Comparison of ENCODE assay signal across 11 mouse cellular contexts in genomic region chr1:76276148-76276547, GRCm38 (mm10).
A peak's percentile ranks its signal among the peaks of the same experiment; 100 is the strongest.
DNase-seq lines count a peak whose midpoint lies in the region; ATAC-seq and TF ChIP-seq lines count a peak whose summit lies in the region.
"Had no signal": no experiment of that assay in that cellular context is flagged by ENCODE, and none has a peak within 500 bp of the region (broad histone marks: within the 10 kb centered on the region; RNA-seq: fewer than 3 reads in every experiment).

No protein-coding gene starts in this region.

- H3K27ac ChIP-seq in forebrain, embryonic 16.5 days (ENCODE audit: low read length) = no peak overlapping the region
- H3K27ac ChIP-seq: hindbrain, embryonic 15.5 days; liver, embryonic 14.5 days had no signal

- no peak overlapping the region for H3K4me2 ChIP-seq in forebrain, embryonic 16.5 days (ENCODE audit: low read length)
- H3K4me2 ChIP-seq: hindbrain, embryonic 15.5 days had no signal

- H3K4me3 ChIP-seq in lung, adult 2 months (replicated peaks; ENCODE audit: extremely low read depth, low read depth, low read length) = no peak overlapping the region
- H3K4me3 ChIP-seq in forebrain, embryonic 16.5 days (replicated peaks; ENCODE audit: low read length) = no peak overlapping the region
- H3K4me3 ChIP-seq: hindbrain, embryonic 15.5 days had no signal

- H3K9ac ChIP-seq in forebrain, embryonic 16.5 days (replicated peaks; ENCODE audit: low read depth, low read length) = no peak overlapping the region
- H3K9ac ChIP-seq: hindbrain, embryonic 15.5 days; liver, embryonic 14.5 days had no signal

- no peak for TF ChIP-seq POLR2A in lung, adult 2 months (IDR thresholded peaks at IDR 0.05; ENCODE audit: borderline replicate concordance, extremely low read depth, low read depth, low read length)

- intact Hi-C loops in heart, postnatal 14 days (cut with DNase I) = no loop called here

- H3K36me3 ChIP-seq in forebrain, embryonic 16.5 days (ENCODE audit: control insufficient read depth, insufficient read depth) = no peaks in the 10 kb centered on the region
- H3K36me3 ChIP-seq: hindbrain, embryonic 15.5 days had no signal

- ATAC-seq in forebrain, embryonic 16.5 days = no peak
- ATAC-seq: Patski had no signal

- peak; percentile 3 to 18 for DNase-seq in lung, adult 18-20 months
- DNase-seq in lung, adult 2 months = no peak
- DNase-seq in fat pad, adult 2 months (ENCODE audit: extremely low read depth, low read depth, low spot score) = peak; percentile 11
- peak; percentile 53 to 58 for DNase-seq in heart, postnatal 14 days
- peak; percentile 52 for DNase-seq in ovary, adult 18-20 months (ENCODE audit: low spot score)
- no peak for DNase-seq in natural killer cell, adult 2 months (ENCODE audit: low spot score in 2 of 2)
- DNase-seq: cerebellum, adult 9-11 months had no signal

- H3K27me3 ChIP-seq in forebrain, embryonic 16.5 days (replicated peaks; ENCODE audit: control insufficient read depth, insufficient read depth, low read length) = no peaks in the 10 kb centered on the region
- H3K27me3 ChIP-seq: hindbrain, embryonic 15.5 days had no signal

- WGBS in lung, adult 2 months = 16% methylated on average over 7 of the region's 7 CpGs
- 30% methylated on average over 7 of the region's 7 CpGs for WGBS in forebrain, embryonic 16.5 days

- TF ChIP-seq CTCF in lung, adult 2 months (IDR thresholded peaks at IDR 0.05; ENCODE audit: insufficient read depth, low read length) = no peak

- H3K9me3 ChIP-seq in forebrain, embryonic 16.5 days (ENCODE audit: control insufficient read depth, low read length) = no peaks in the 10 kb centered on the region
- H3K9me3 ChIP-seq: hindbrain, embryonic 15.5 days had no signal

- no peaks in the 10 kb centered on the region for H3K4me1 ChIP-seq in lung, adult 2 months (ENCODE audit: control insufficient read depth, insufficient read depth, low read length)
- peaks cover 4% of the 10 kb centered on the region; the same call in 1 of the 2 replicates for H3K4me1 ChIP-seq in forebrain, embryonic 16.5 days (replicated peaks; ENCODE audit: control insufficient read depth, insufficient read depth, low read length)
- H3K4me1 ChIP-seq: hindbrain, embryonic 15.5 days had no signal

Comparison
In these comparisons a context has a peak if more than half of its experiments do, and no peak if none do; other contexts are left out.
1. DNase-seq: peak in lung, adult 18-20 months (2 of 2), fat pad, adult 2 months (single experiment), heart, postnatal 14 days (2 of 2) and ovary, adult 18-20 months (single experiment); none in lung, adult 2 months (single experiment) and natural killer cell, adult 2 months (0 of 2).